In genomic region chr6:148946881-148947405, GRCm38 (mm10) we compare ENCODE assay signal across 8 mouse cellular contexts. TPM values are rescaled to one million over a fixed set of nuclear protein-coding genes. Genes with fewer than 3 reads are reported as not detected.
DNase-seq lines count a peak whose midpoint lies in the region; ATAC-seq and TF ChIP-seq lines count a peak whose summit lies in the region.

No protein-coding gene starts in this region.

- no peak for TF ChIP-seq CTCF in embryonic fibroblast, embryonic 13.5 days (IDR thresholded peaks at IDR 0.05; ENCODE audit: borderline replicate concordance, insufficient read depth, low read length)

- ATAC-seq in lung, embryonic 15.5 days (ENCODE audit: borderline replicate concordance, extremely low read depth, low FRiP score, low TSS enrichment): no peak
- ATAC-seq in liver, embryonic 11.5 days (replicated peaks; ENCODE audit: low FRiP score): no peak
- no peak for ATAC-seq in monocyte, adult 5-6 weeks (replicated peaks; ENCODE audit: insufficient number of reproducible peaks, low FRiP score, low TSS enrichment, poor library complexity, severe bottlenecking)

- H3K9ac ChIP-seq in lung, embryonic 15.5 days: peak overlapping the region; percentile 57
- peak overlapping the region; percentile 77 for H3K9ac ChIP-seq in liver, embryonic 11.5 days (ENCODE audit: low read depth, low read length)

- TF ChIP-seq POLR2A in embryonic fibroblast, embryonic 13.5 days (IDR thresholded peaks at IDR 0.05; ENCODE audit: low read depth, low read length): no peak

- no peaks in the 10 kb centered on the region for H3K9me3 ChIP-seq in lung, embryonic 15.5 days
- H3K9me3 ChIP-seq in liver, embryonic 11.5 days (ENCODE audit: control insufficient read depth, low read length): no peaks in the 10 kb centered on the region

- no peaks in the 10 kb centered on the region for H3K27me3 ChIP-seq in lung, embryonic 15.5 days
- no peaks in the 10 kb centered on the region for H3K27me3 ChIP-seq in liver, embryonic 11.5 days (replicated peaks; ENCODE audit: control insufficient read depth, insufficient read depth, low read length)

- peak overlapping the region; percentile 69 for H3K4me3 ChIP-seq in lung, embryonic 15.5 days
- peak overlapping the region; percentile 64 for H3K4me3 ChIP-seq in embryonic fibroblast, embryonic 13.5 days (ENCODE audit: insufficient read depth, low read length)
- H3K4me3 ChIP-seq in liver, embryonic 11.5 days (ENCODE audit: low read depth, low read length): peak overlapping the region; percentile 97

- peaks cover 24% of the 10 kb centered on the region for H3K4me1 ChIP-seq in lung, embryonic 15.5 days
- H3K4me1 ChIP-seq in embryonic fibroblast, embryonic 13.5 days (ENCODE audit: control insufficient read depth, insufficient read depth, low read length): no peaks in the 10 kb centered on the region; the same call in 1 of the 2 replicates
- peaks cover 9% of the 10 kb centered on the region for H3K4me1 ChIP-seq in liver, embryonic 11.5 days (replicated peaks; ENCODE audit: control insufficient read depth, insufficient read depth, low read length)

- DNase-seq in lung, postnatal 14 days: no peak
- no peak for DNase-seq in liver, embryonic 11.5 days (ENCODE audit: low spot score)
- DNase-seq in retina, postnatal 1 day: peak; percentile 71
- no peak for DNase-seq in thymus, postnatal 14 days
- no peak for DNase-seq in urinary bladder, postnatal 25 days (ENCODE audit: low spot score)

- H3K36me3 ChIP-seq in lung, embryonic 15.5 days: 0 out of 2 replicates have a peak, but pooled peaks cover 7% of the 10 kb centered on the region
- H3K36me3 ChIP-seq in liver, embryonic 11.5 days (ENCODE audit: control insufficient read depth, insufficient read depth, low read length): peaks cover 5% of the 10 kb centered on the region; the same call in 1 of the 2 replicates

- H3K27ac ChIP-seq in lung, embryonic 15.5 days: peak overlapping the region; percentile 95
- no peak overlapping the region for H3K27ac ChIP-seq in embryonic fibroblast, embryonic 13.5 days (ENCODE audit: insufficient read depth, low read length)
- H3K27ac ChIP-seq in liver, embryonic 11.5 days (ENCODE audit: low read depth, low read length): peak overlapping the region; percentile 96

- H3K4me2 ChIP-seq in lung, embryonic 15.5 days: peak overlapping the region; percentile 81
- H3K4me2 ChIP-seq in liver, embryonic 11.5 days: peak overlapping the region; percentile 86

- 26% methylated on average over 11 of the region's 11 CpGs for WGBS in lung, embryonic 15.5 days
- 45% methylated on average over 11 of the region's 11 CpGs for WGBS in liver, embryonic 11.5 days

RNA-seq across cellular contexts. Expression of gene Sinhcaf, which starts 0.7 kb away (rescaled TPM):
- polyA plus RNA-seq in lung, embryonic 15.5 days (2015; fragmentation: Nextera tagmentation; extraction: Ambion mirVana): 113 and 122 TPM in 2 replicates
- polyA plus RNA-seq in embryonic fibroblast, embryonic 13.5 days (2011; ENCODE audit: insufficient read length, low read depth, missing spikeins): 22.9 and 26.5 TPM in 2 replicates
- 102 and 104 TPM in 2 replicates for polyA plus RNA-seq in liver, embryonic 11.5 days (2014; fragmentation: Nextera tagmentation; extraction: Ambion mirVana)
- 34.2 to 42.2 TPM (median 38.3 TPM) in 3 replicates for total RNA-seq in monocyte, adult 5-6 weeks (2017)

RNA-seq across cellular contexts. Expression of gene Caprin2, which starts 50.9 kb away (rescaled TPM):
- polyA plus RNA-seq in lung, embryonic 15.5 days (2015; fragmentation: Nextera tagmentation; extraction: Ambion mirVana): 13.9 and 17.1 TPM in 2 replicates
- polyA plus RNA-seq in embryonic fibroblast, embryonic 13.5 days (2011; ENCODE audit: insufficient read length, low read depth, missing spikeins): 10.4 and 10.5 TPM in 2 replicates
- 7.9 and 10.3 TPM in 2 replicates for polyA plus RNA-seq in liver, embryonic 11.5 days (2014; fragmentation: Nextera tagmentation; extraction: Ambion mirVana)
- 5.4 to 9.9 TPM (median 6.1 TPM) in 3 replicates for total RNA-seq in monocyte, adult 5-6 weeks (2017)
